Mouse (Mus musculus): ENCODE measurements around the gene Irf8. TPM values are rescaled to one million over a fixed set of nuclear protein-coding genes. Genes with fewer than 3 reads are reported as not detected.
A peak's percentile ranks its signal among the peaks of the same experiment; 100 is the strongest.

Gene Irf8
- polyA plus RNA-seq, 1 experiment from 2014 or later: 12.6 TPM

DNA sequence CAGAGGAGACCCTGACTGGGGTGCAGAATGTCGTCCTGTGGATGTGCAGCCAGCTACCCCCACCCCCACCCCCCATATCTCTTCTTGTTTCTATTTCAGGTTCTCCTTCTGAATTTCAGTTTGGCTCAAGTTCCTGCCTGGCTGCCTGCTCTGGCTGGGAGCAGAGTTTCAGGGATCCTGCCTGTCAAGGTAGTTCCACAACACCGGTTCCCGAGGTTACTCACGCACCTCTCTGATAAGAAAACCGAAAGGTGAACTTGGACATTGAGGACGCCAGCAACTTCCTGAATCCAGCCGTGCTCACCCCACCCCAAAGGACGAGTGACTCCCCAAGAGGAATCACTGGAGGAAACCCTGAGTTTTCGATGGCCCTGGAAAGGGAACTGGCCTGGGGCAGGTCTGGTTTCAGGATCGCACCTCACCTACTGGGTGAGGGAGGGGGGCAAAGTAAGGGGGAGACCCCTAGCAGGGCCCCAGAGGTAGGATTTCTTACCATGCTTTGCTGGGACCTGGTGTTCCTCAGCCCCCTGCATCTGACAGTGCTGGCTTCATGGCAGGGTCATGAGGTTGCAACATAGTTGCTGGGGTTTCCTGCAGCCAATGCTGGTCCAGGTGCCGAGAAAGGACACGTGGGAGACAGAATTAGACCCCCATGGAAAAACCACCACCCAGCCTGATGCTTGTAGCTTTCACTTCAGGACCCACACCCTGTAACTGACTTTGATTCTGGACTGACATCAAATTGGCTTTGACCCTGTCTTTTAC is 32.5 kb downstream of the Irf8 start:
- Histone ChIP-seq H3K4me3 (no peak overlapping the region), H3K36me3 (no peaks in the 10 kb centered on the region), H3K27me3 (peaks cover 3% of the 10 kb centered on the region; the same call in 1 of the 2 replicates), H3K9ac (peak overlapping the region; percentile 25), H3K27ac (peak overlapping the region; percentile 64), H3K9me3 (replicated peaks) (no peaks in the 10 kb centered on the region), H3K4me2 (peak overlapping the region; percentile 39), H3K4me1 (replicated peaks) (peaks cover 18% of the 10 kb centered on the region)
- 27% methylated on average over 12 of the region's 12 CpGs for WGBS
- ATAC-seq (replicated peaks; ENCODE audit: insufficient number of reproducible peaks, insufficient read depth, low FRiP score, low read depth): 0 out of 2 replicates have a peak, but pooled peaks have one; percentile 32

DNA sequence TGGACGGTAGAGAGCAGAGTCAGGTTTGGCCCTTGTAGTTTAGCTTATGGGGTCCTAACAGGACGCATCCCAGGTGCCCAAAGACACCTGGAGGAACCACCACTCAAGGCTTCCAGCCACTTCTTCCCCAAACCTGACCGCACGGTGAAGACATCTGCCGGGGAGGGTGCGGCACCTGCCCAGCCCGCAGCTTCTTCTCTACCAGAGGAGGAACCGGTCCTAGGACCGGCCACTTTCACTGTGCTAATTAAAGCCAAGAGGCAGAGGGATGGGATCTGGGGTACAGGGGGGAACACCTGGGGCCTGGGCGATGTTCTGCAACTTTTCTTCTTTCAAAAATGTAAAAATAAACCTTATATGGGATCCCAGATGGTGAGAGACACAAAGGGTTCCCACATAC is 41.0 kb downstream of the Irf8 start:
- WGBS: 82% methylated on average over 10 of the region's 10 CpGs
- Histone ChIP-seq H3K27ac (no peak overlapping the region), H3K9me3 (replicated peaks) (no peaks in the 10 kb centered on the region), H3K4me3 (no peak overlapping the region), H3K4me1 (replicated peaks) (peaks cover 4% of the 10 kb centered on the region), H3K36me3 (no peaks in the 10 kb centered on the region), H3K27me3 (peaks cover 6% of the 10 kb centered on the region; the same call in 1 of the 2 replicates), H3K4me2 (no peak overlapping the region), H3K9ac (no peak overlapping the region)
- no peak for ATAC-seq (replicated peaks; ENCODE audit: insufficient number of reproducible peaks, insufficient read depth, low FRiP score, low read depth)

DNA sequence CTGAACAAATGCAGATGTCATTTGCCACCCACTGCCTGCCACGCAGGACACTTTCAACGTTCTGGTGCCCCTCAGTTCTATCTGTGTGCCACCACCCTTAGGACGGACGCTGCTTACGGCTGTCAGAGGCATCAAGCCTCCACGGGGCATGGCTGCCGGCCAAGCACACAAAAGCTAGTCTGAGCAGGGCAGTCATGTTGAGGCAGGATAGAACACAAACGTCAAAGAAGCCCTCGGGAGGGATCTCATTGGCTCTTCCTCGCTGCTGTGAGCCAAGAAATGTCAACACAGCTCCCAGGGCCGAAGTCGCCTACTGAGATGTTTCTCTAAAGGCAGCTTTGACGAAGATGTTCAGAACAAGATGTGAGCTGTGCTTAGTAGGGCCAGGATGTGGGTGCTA is 41.6 kb downstream of the Irf8 start:
- Histone ChIP-seq H3K4me3 (no peak overlapping the region), H3K36me3 (no peaks in the 10 kb centered on the region), H3K27me3 (peaks cover 6% of the 10 kb centered on the region; the same call in 1 of the 2 replicates), H3K9me3 (replicated peaks) (no peaks in the 10 kb centered on the region), H3K27ac (no peak overlapping the region), H3K4me1 (replicated peaks) (peaks cover 4% of the 10 kb centered on the region), H3K4me2 (no peak overlapping the region), H3K9ac (no peak overlapping the region)
- ATAC-seq (replicated peaks; ENCODE audit: insufficient number of reproducible peaks, insufficient read depth, low FRiP score, low read depth): no peak
- WGBS: 41% methylated on average over 13 of the region's 13 CpGs

DNA sequence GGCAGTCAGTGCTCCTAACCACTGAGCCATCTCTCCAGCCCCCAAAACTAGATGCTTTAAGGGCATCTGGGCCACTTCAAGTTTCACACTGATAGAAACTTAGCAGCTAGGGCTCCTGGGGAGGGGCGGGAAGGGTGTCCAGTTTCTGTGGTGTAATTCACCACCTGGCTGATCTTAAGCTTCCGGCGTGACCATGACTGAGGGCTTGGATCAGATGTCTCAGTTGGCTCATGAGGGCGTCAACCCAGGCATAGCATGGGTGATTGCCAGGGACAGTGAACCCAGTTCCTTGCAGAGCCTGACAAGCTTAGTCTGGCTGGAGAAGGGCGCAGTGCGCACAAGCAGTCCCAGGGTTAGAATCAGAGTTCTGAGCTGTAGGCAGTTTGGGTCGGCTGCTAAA is 42.9 kb downstream of the Irf8 start:
- H3K9me3 ChIP-seq (replicated peaks): no peaks in the 10 kb centered on the region
- no peak overlapping the region for H3K4me2 ChIP-seq
- H3K36me3 ChIP-seq: no peaks in the 10 kb centered on the region
- H3K4me1 ChIP-seq (replicated peaks): peaks cover 4% of the 10 kb centered on the region
- WGBS: 90% methylated on average over 7 of the region's 7 CpGs
- no peak overlapping the region for H3K27ac ChIP-seq
- no peak for ATAC-seq (replicated peaks; ENCODE audit: insufficient number of reproducible peaks, insufficient read depth, low FRiP score, low read depth)
- H3K4me3 ChIP-seq: no peak overlapping the region
- no peak overlapping the region for H3K9ac ChIP-seq
- H3K27me3 ChIP-seq: 0 out of 2 replicates have a peak, but pooled peaks cover 6% of the 10 kb centered on the region

DNA sequence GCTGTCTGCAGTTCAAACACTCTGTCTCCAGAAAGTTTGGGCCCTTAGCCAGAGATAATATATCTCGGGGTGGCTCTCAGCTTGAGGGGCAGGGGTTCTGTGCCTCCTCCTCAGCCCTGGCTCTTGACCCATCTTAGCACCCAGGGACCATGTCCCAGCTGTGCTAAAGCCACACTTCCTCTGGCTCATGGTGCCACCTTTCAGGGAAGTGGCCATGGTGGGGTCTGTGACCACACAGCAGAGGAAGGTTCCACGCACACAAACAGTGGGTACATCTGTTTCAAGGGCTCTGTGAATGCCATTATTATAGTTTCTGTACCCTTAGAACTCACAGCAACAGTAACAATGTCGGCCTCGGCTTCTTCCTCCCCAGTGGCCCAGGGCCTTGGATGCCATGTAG is 47.6 kb downstream of the Irf8 start:
- no peak overlapping the region for H3K9ac ChIP-seq
- no peak overlapping the region for H3K4me2 ChIP-seq
- H3K4me1 ChIP-seq (replicated peaks): no peaks in the 10 kb centered on the region
- WGBS: 75% methylated on average over 4 of the region's 4 CpGs
- no peaks in the 10 kb centered on the region for H3K36me3 ChIP-seq
- no peaks in the 10 kb centered on the region for H3K27me3 ChIP-seq
- ATAC-seq (replicated peaks; ENCODE audit: insufficient number of reproducible peaks, insufficient read depth, low FRiP score, low read depth): no peak
- H3K27ac ChIP-seq: no peak overlapping the region
- H3K9me3 ChIP-seq (replicated peaks): no peaks in the 10 kb centered on the region
- no peak overlapping the region for H3K4me3 ChIP-seq

DNA sequence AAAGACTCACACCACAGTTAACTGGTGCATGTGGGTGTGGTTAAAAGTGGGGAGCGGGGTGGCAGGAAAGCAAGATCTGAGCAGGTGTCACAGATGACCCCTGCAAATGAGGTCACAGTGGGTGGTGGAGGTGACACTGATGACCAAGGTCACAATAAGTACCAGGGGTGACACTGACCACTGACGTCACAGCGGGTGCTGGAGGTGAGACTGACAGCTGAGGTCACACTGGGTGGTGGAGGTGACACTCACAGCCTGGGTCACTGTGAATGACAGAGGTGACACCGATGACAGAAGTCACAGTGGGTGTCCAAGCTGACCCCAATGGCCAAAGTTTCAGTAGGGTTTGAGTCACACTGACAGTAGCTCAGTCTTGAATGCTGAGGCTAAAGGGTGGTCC is 50.6 kb downstream of the Irf8 start:
- H3K4me3 ChIP-seq: no peak overlapping the region
- H3K9me3 ChIP-seq (replicated peaks): no peaks in the 10 kb centered on the region
- no peaks in the 10 kb centered on the region for H3K27me3 ChIP-seq
- no peaks in the 10 kb centered on the region for H3K36me3 ChIP-seq
- no peak overlapping the region for H3K9ac ChIP-seq
- no peak overlapping the region for H3K27ac ChIP-seq
- no peak for ATAC-seq (replicated peaks; ENCODE audit: insufficient number of reproducible peaks, insufficient read depth, low FRiP score, low read depth)
- no peak overlapping the region for H3K4me2 ChIP-seq
- WGBS: 53% methylated on average over 4 of the region's 4 CpGs
- no peaks in the 10 kb centered on the region for H3K4me1 ChIP-seq (replicated peaks)

DNA sequence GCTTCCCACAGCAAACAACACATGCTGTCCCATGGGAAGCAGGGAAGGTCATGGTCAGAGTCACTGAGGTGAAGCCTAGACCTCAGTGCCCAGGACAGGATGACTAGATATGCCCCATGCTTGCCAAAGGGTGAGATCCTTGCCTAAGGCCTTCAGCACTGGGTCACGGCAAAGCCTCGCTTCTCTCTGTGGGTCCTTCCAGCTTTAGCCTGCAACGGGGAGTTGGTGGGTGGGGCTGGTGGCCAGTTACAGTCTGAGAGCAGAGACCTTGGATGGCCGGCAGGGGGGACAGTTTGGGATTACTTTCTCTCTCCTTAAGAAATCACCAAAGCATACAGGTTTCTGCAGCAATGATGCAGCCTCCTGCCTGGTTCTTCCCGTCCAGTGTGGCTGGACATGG is 51.5 kb downstream of the Irf8 start:
- Histone ChIP-seq H3K36me3 (no peaks in the 10 kb centered on the region), H3K27ac (no peak overlapping the region), H3K27me3 (no peaks in the 10 kb centered on the region), H3K9ac (no peak overlapping the region), H3K9me3 (replicated peaks) (no peaks in the 10 kb centered on the region), H3K4me1 (replicated peaks) (no peaks in the 10 kb centered on the region), H3K4me3 (no peak overlapping the region), H3K4me2 (no peak overlapping the region)
- ATAC-seq (replicated peaks; ENCODE audit: insufficient number of reproducible peaks, insufficient read depth, low FRiP score, low read depth): no peak
- 38% methylated on average over 5 of the region's 5 CpGs for WGBS

DNA sequence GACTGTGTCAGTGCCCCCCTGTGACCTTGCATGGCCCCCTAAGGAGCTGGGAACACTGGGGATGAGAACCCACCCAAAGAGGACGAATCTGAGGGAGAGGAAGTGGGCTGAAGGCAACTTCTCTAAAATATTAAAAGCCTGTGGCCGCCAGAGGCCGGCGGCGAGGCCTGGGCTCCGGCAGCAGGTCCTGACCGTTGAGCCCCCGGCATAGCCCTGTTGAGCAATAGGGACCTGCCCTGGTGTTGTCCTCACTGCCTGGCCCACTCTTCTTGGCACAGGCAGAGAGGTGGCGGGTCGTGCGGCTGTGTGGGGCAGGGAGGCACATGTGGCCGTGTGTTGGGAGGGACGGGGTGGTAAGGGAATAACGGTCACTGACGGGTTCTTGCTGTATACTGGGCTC is 56.6 kb downstream of the Irf8 start:
- no peak overlapping the region for H3K4me3 ChIP-seq

DNA sequence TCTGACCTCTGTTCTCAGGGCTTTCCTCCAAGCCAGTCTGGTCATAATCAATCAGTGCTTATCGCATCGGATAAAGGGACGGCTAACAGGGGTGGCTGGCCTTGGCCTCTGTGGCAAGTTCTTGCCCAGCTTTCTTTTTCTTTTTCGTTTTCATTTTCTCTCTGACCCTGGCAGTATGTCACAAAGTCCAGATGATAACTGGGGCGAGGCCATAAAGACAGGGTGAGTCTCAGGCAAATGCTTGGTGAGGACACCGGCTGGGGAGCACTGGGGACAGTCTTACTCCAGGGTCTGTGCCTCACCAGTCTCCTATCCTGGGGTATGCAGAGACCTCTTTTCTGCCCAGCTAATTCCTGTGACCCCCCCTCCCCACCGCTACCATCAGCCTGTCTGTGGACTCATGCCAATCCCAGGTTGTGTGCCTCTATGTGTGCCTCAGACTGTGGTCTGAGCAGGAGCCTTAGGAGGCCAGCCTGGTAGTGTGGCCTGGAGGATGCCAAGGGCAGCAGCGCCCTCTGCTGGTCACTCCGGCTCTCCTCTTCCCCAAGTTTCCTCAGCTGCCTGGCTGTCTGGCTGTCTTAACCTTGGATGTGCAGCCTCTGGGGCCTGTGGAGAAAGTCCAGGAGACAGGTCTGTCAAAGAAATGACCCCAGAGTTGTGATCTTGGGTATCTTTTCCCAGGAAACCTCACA is 59.9 kb downstream of the Irf8 start:
- peaks cover 26% of the 10 kb centered on the region for H3K27me3 ChIP-seq
- H3K4me3 ChIP-seq: no peak overlapping the region
- 46% methylated on average over 9 of the region's 9 CpGs for WGBS

More for the DNA sequence above, 56.6 kb downstream of the Irf8 start:
- Histone ChIP-seq H3K9me3 (replicated peaks) (no peaks in the 10 kb centered on the region), H3K36me3 (no peaks in the 10 kb centered on the region), H3K4me2 (no peak overlapping the region), H3K27me3 (peaks cover 3% of the 10 kb centered on the region), H3K4me1 (replicated peaks) (no peaks in the 10 kb centered on the region), H3K27ac (no peak overlapping the region), H3K9ac (no peak overlapping the region)
- no peak for ATAC-seq (replicated peaks; ENCODE audit: insufficient number of reproducible peaks, insufficient read depth, low FRiP score, low read depth)
- WGBS: 82% methylated on average over 15 of the region's 15 CpGs

DNA sequence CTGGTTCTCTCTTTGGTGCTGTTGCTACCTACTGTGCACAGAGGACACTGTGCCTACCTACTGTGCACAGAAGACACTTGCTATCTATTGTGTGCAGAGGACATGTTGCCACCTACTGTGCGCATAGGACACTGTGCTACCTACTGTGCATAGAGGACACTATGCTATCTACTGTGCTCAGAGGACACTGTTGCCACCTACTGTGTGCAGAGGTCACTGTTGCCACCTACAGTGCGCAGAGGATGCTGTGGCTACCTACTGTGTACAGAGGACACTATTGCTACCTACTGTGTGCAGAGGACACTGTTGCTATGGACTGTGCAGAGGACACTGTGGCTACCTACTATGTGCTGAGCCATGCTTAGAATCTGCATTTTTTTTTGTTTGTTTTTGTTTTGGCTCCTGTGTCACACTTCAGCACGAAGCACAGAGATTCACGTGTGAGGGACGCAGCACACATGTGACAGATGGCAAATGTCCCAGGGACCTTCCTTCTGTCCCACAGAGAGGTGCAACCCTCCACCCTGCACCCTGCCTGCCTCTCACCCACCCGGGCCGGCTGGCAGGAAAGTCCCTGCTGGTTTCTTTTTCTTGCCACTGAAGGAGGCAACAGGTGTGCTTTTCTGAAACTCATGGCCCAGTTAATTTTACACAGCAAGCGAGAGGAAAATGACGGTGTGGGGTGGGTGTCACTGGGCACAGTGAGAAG is 61.0 kb downstream of the Irf8 start:
- H3K27me3 ChIP-seq: peaks cover 36% of the 10 kb centered on the region

More for the DNA sequence above, 59.9 kb downstream of the Irf8 start:
- H3K4me1 ChIP-seq (replicated peaks): 0 out of 2 replicates have a peak, but pooled peaks cover 4% of the 10 kb centered on the region
- no peak overlapping the region for H3K9ac ChIP-seq
- H3K9me3 ChIP-seq (replicated peaks): no peaks in the 10 kb centered on the region
- H3K27ac ChIP-seq: no peak overlapping the region
- H3K36me3 ChIP-seq: no peaks in the 10 kb centered on the region
- peak; percentile 65 for ATAC-seq (replicated peaks; ENCODE audit: insufficient number of reproducible peaks, insufficient read depth, low FRiP score, low read depth)
- no peak overlapping the region for H3K4me2 ChIP-seq

DNA sequence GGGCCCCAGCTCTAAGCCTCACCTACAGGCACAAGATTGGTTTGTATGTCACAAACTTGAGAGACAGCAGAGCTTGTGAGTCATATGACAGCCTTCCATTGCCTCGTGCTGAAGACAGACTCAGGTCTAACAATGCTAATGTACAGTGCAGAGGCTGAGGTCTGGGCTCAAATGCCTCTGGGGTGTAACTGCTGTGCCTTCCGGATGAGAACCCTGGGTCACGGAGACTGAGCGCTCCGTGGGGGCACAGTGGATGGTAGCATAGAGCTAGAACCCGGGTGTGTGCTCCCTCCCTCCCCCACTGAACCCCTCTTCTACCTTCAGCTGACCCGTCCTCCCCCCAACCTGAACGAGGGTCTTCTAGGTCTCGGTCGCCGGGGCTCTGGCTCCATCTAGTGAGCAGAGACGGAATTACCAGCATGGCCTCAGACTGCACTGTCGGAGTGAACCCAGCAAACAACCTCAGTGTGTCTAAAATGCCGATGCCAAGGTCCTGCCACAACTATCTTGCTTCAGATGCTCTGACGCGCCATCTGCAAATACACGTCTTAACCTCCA is 64.2 kb downstream of the Irf8 start:
- 7% methylated on average over 17 of the region's 17 CpGs for WGBS
- no peaks in the 10 kb centered on the region for H3K36me3 ChIP-seq
- ATAC-seq (replicated peaks; ENCODE audit: insufficient number of reproducible peaks, insufficient read depth, low FRiP score, low read depth): no peak
- H3K4me2 ChIP-seq: peak overlapping the region; percentile 36; the same call in 1 of the 2 replicates
- H3K4me1 ChIP-seq (replicated peaks): 0 out of 2 replicates have a peak, but pooled peaks cover 8% of the 10 kb centered on the region
- no peaks in the 10 kb centered on the region for H3K9me3 ChIP-seq (replicated peaks)
- H3K4me3 ChIP-seq: no peak overlapping the region
- peaks cover 54% of the 10 kb centered on the region for H3K27me3 ChIP-seq
- H3K9ac ChIP-seq: no peak overlapping the region
- H3K27ac ChIP-seq: no peak overlapping the region

More for the DNA sequence above, 61.0 kb downstream of the Irf8 start:
- Histone ChIP-seq H3K9me3 (replicated peaks) (no peaks in the 10 kb centered on the region), H3K4me3 (no peak overlapping the region), H3K4me2 (no peak overlapping the region), H3K27ac (no peak overlapping the region), H3K9ac (no peak overlapping the region), H3K36me3 (no peaks in the 10 kb centered on the region), H3K4me1 (replicated peaks) (0 out of 2 replicates have a peak, but pooled peaks cover 4% of the 10 kb centered on the region)
- WGBS: 80% methylated on average over 9 of the region's 9 CpGs
- ATAC-seq (replicated peaks; ENCODE audit: insufficient number of reproducible peaks, insufficient read depth, low FRiP score, low read depth): no peak
